Mouse (Mus musculus) embryonic facial prominence, embryonic 11.5 days (tissue): Measurements from ENCODE around the gene Gosr1. TPM values are rescaled to one million over a fixed set of nuclear protein-coding genes. Genes with fewer than 3 reads are reported as not detected.
"Not testable (repeated sequence)": the region's sequence is repeated elsewhere in the genome, so short reads cannot be mapped to it uniquely, and the experiment has no call there.

Experiments
- ATAC-seq: fragments of 200-750 bp; cut with Nextera tagmentation; replicated peaks from 2 replicates; pipeline ENCODE4 v1.8.0; 2017; ENCODE audit warnings: low read depth; ENCODE audit not compliant: insufficient number of reproducible peaks, low FRiP score, low TSS enrichment
- DNase-seq: peaks from one replicate; pipeline ENCODE4 v3.0.0-alpha.2; 2015; ENCODE audit warnings: low spot score
- H3K27ac ChIP-seq: fragments of 300-500 bp; sonication (generic); replicated peaks from 2 replicates; pipeline ENCODE4 v1.5.1; 2014; ENCODE audit warnings: mild to moderate bottlenecking, low read depth, low read length, control low read depth
- H3K27me3 ChIP-seq: fragments of 300-500 bp; sonication (generic); 2 replicates; pipeline ENCODE4 v1.6.1; 2014; ENCODE audit warnings: mild to moderate bottlenecking, low read length, moderate library complexity, mixed read lengths; ENCODE audit not compliant: control insufficient read depth, insufficient read depth
- H3K36me3 ChIP-seq: fragments of 300-500 bp; sonication (generic); replicated peaks from 2 replicates; pipeline ENCODE4 v1.6.1; 2014; ENCODE audit warnings: low read depth, mild to moderate bottlenecking, low read length, moderate library complexity, mixed read lengths; ENCODE audit not compliant: control insufficient read depth, insufficient read depth
- H3K4me1 ChIP-seq: fragments of 300-500 bp; sonication (generic); 2 replicates; pipeline ENCODE4 v1.6.1; 2014; ENCODE audit warnings: low read length, mixed read lengths; ENCODE audit not compliant: control insufficient read depth, insufficient read depth
- H3K4me2 ChIP-seq: fragments of 300-500 bp; sonication (generic); 2 replicates; pipeline ENCODE4 v1.6.1; 2014; ENCODE audit warnings: low read depth, mild to moderate bottlenecking, control low read depth, low read length, moderate library complexity
- H3K4me3 ChIP-seq: fragments of 300-500 bp; sonication (generic); 2 replicates; pipeline ENCODE4 v1.5.1; 2014; ENCODE audit warnings: low read depth, low read length, control low read depth
- H3K9ac ChIP-seq: fragments of 300-500 bp; sonication (generic); replicated peaks from 2 replicates; pipeline ENCODE4 v1.6.1; 2014; ENCODE audit warnings: mild to moderate bottlenecking, control low read depth, low read length
- H3K9me3 ChIP-seq: fragments of 300-500 bp; sonication (generic); replicated peaks from 2 replicates; pipeline ENCODE4 v1.6.1; 2016; ENCODE audit warnings: mild to moderate bottlenecking, low read length, inconsistent platforms, mixed read lengths; ENCODE audit not compliant: control insufficient read depth
- WGBS: fragments of 180-500 bp; shearing (Covaris S2); extraction: QIAGEN DNeasy Blood & Tissue Kit; methylation state at CpG from one replicate; pipeline ENCODE4 v1.1.7; 2014; 5-methylcytosine and 5-hydroxymethylcytosine counted together
- polyA plus RNA-seq: library from polyadenylated mRNA; unstranded; fragments of >200 nt; fragmentation: Nextera tagmentation; extraction: Ambion mirVana; gene quantifications from 2 replicates; pipeline ENCODE4 v1.2.1, GENCODE M21; 2014

The Gosr1 gene
- polyA plus RNA-seq, 1 experiment from 2014 or later = 29.7 TPM

GRCm38 (mm10) chr11:76699626-76700025 is 63.8 kb downstream of the Gosr1 start:
- H3K4me1 ChIP-seq = no peaks in the 10 kb centered on the region
- no peaks in the 10 kb centered on the region for H3K27me3 ChIP-seq
- no peaks in the 10 kb centered on the region for H3K36me3 ChIP-seq
- H3K4me3 ChIP-seq = no peak overlapping the region
- DNase-seq = no peak
- H3K9me3 ChIP-seq = no peaks in the 10 kb centered on the region
- 0 out of 2 replicates have a peak overlapping the region, but pooled peaks have one; percentile 7 for H3K4me2 ChIP-seq
- H3K27ac ChIP-seq = no peak overlapping the region
- H3K9ac ChIP-seq = no peak overlapping the region
- WGBS = 73% methylated on average over 7 of the region's 9 CpGs
- no peak for ATAC-seq

DNA sequence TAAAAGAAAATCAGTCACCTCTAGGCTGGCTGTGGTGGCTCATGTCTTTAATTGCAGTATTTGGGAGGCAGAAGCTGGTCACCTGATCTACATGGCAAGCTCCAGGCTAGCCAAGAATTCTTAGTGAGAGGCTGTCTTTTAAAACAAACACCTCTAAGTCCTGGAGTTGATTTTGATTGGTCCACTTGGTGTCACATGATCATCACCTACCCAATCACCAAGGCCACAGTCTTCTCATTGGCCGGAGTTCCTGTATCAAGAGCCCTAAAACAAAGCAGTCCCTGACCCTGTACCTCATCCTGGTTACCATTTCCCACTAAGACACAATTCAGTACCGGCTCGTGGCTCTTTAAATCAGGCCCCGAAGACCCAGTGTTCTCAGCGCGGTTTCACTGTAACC is 67.6 kb downstream of the Gosr1 start:
- Histone ChIP-seq H3K9ac (no peak overlapping the region), H3K36me3 (no peaks in the 10 kb centered on the region), H3K4me1 (no peaks in the 10 kb centered on the region), H3K4me2 (no peak overlapping the region), H3K27ac (no peak overlapping the region), H3K4me3 (no peak overlapping the region), H3K27me3 (no peaks in the 10 kb centered on the region), H3K9me3 (no peaks in the 10 kb centered on the region)
- DNase-seq (no peak), ATAC-seq (no peak)
- 73% methylated on average over 6 of the region's 6 CpGs for WGBS

DNA sequence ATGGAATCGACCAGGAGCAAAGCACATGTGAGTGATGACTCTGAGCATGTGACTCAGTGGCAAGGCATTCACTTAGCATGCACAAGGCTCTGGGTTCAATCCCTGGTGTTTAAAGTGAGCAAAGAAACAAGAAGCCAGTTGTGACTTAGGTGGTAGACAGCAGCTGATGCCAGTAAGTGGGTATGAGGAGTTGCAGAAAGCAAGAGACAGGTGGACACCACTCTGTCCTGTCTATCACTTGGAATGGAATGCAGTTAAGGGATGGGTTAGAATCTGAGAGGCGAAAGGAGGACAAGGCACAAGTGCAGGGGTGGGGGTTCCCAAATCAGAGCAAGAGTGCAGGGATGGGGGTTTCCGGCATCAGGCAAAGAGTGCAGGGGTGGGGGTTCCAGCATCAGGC is 71.3 kb downstream of the Gosr1 start:
- no peaks in the 10 kb centered on the region for H3K4me1 ChIP-seq
- no peaks in the 10 kb centered on the region for H3K36me3 ChIP-seq
- no peak overlapping the region for H3K27ac ChIP-seq
- ATAC-seq = no peak
- H3K4me3 ChIP-seq = no peak overlapping the region
- no peak for DNase-seq
- no peaks in the 10 kb centered on the region for H3K9me3 ChIP-seq
- no peak overlapping the region for H3K4me2 ChIP-seq
- H3K27me3 ChIP-seq = no peaks in the 10 kb centered on the region
- WGBS = 84% methylated on average over 3 of the region's 3 CpGs
- no peak overlapping the region for H3K9ac ChIP-seq

DNA sequence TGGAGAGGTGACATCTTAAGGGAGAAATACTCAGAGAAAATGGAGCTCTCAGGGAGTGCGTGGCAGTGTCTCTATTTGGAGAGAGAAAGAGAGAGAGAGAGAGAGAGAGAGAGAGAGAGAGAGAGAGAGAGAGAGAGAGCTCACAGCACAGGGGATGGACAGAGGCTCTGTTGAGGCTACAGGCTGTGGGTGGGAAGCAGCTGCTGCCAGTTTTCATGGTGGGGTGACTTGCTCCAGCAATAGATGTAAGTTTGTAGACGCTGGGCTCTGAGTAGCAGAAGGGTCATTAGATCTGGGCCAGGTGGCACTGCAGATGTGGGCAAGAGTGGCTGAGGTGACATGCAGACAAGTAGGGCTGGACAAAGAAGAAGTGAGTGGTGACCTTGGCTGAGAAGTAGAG is 77.8 kb downstream of the Gosr1 start:
- no peak for DNase-seq
- Histone ChIP-seq H3K4me3 (no peak overlapping the region), H3K27me3 (no peaks in the 10 kb centered on the region), H3K9me3 (no peaks in the 10 kb centered on the region), H3K27ac (no peak overlapping the region), H3K9ac (no peak overlapping the region), H3K4me2 (no peak overlapping the region), H3K4me1 (no peaks in the 10 kb centered on the region), H3K36me3 (no peaks in the 10 kb centered on the region)
- ATAC-seq = no peak
- WGBS = 81% methylated on average over 2 of the region's 2 CpGs

GRCm38 (mm10) chr11:76679508-76679907 is 83.9 kb downstream of the Gosr1 start, which contains the start of gene Trarg1:
Gene Trarg1 (plus strand): TSS chr11:76679808.
- DNase-seq, H3K36me3 ChIP-seq, H3K9me3 ChIP-seq, H3K4me1 ChIP-seq, H3K4me2 ChIP-seq, ATAC-seq, H3K27me3 ChIP-seq, H3K27ac ChIP-seq, H3K4me3 ChIP-seq: not testable (repeated sequence)
- peak within 1 kb of the TSS; percentile 13; the same call in 1 of the 2 replicates for H3K9ac ChIP-seq
- WGBS = 50% methylated on average over 7 of the region's 8 CpGs

Other genes with a start within 250 kb of the Gosr1 start
- 31.9 and 32.3 TPM in 2 replicates for gene Abr, start 141.3 kb downstream of the Gosr1 start, polyA plus RNA-seq
- not detected in 2 replicates for gene Bhlha9, start 91.1 kb downstream of the Gosr1 start, polyA plus RNA-seq
- gene Trarg1, start 83.8 kb downstream of the Gosr1 start, polyA plus RNA-seq = 0.24 TPM in 1 of 2 replicates, not detected in the other
- 14.3 and 15.0 TPM in 2 replicates for gene Cpd, start 83.4 kb upstream of the Gosr1 start, polyA plus RNA-seq
- not detected in 2 replicates for gene Tmigd1, start 138.6 kb upstream of the Gosr1 start, polyA plus RNA-seq
- gene Blmh, start 161.2 kb upstream of the Gosr1 start, polyA plus RNA-seq = 187 and 193 TPM in 2 replicates
- gene Slc6a4, start 235.0 kb upstream of the Gosr1 start, polyA plus RNA-seq = 0.86 and 1.0 TPM in 2 replicates